Mouse (Mus musculus): ENCODE measurements around the gene Sik2.

Gene Sik2

GRCm38 (mm10) chr9:50918131-50918530 lies 90.7 kb downstream of the Sik2 start:
- DNase-seq (ENCODE audit: extremely low read depth, low read depth), result no peak

- no peak for DNase-seq (ENCODE audit: extremely low read depth, low read depth)
Observed at GRCm38 (mm10) chr9:50911861-50912515, 96.9 kb downstream of the Sik2 start.

GRCm38 (mm10) chr9:50905321-50905720 lies 103.6 kb downstream of the Sik2 start:
- DNase-seq (ENCODE audit: extremely low read depth, low read depth), result no peak

- no peak for DNase-seq (ENCODE audit: extremely low read depth, low read depth)
Observed at GRCm38 (mm10) chr9:50904196-50904847, 104.6 kb downstream of the Sik2 start.

- DNase-seq (ENCODE audit: extremely low read depth, low read depth), result no peak
Observed at GRCm38 (mm10) chr9:50900026-50900920, 108.6 kb downstream of the Sik2 start.

- no peak for DNase-seq (ENCODE audit: extremely low read depth, low read depth)
Observed at GRCm38 (mm10) chr9:50893665-50894064, 115.2 kb downstream of the Sik2 start.

- no peak for DNase-seq (ENCODE audit: extremely low read depth, low read depth)
Observed at GRCm38 (mm10) chr9:50890494-50891090, 118.3 kb downstream of the Sik2 start.

GRCm38 (mm10) chr9:50889964-50890363 lies 118.9 kb downstream of the Sik2 start:
- DNase-seq (ENCODE audit: extremely low read depth, low read depth), result no peak

- DNase-seq (ENCODE audit: extremely low read depth, low read depth), result no peak
Observed at GRCm38 (mm10) chr9:50889211-50889610, 119.7 kb downstream of the Sik2 start.

GRCm38 (mm10) chr9:50887351-50887750 lies 121.5 kb downstream of the Sik2 start:
- no peak for DNase-seq (ENCODE audit: extremely low read depth, low read depth)

- no peak for DNase-seq (ENCODE audit: extremely low read depth, low read depth)
Observed at GRCm38 (mm10) chr9:50886870-50887269, 122.0 kb downstream of the Sik2 start.

GRCm38 (mm10) chr9:50885600-50885987 lies 123.3 kb downstream of the Sik2 start:
- no peak for DNase-seq (ENCODE audit: extremely low read depth, low read depth)

- DNase-seq (ENCODE audit: extremely low read depth, low read depth), result no peak
Observed at GRCm38 (mm10) chr9:50884741-50885599, 123.9 kb downstream of the Sik2 start.

- DNase-seq (ENCODE audit: extremely low read depth, low read depth), result no peak
Observed at GRCm38 (mm10) chr9:50884093-50884492, 124.8 kb downstream of the Sik2 start.

GRCm38 (mm10) chr9:50882183-50882582 lies 126.7 kb downstream of the Sik2 start:
- no peak for DNase-seq (ENCODE audit: extremely low read depth, low read depth)

GRCm38 (mm10) chr9:50877431-50877830 lies 131.4 kb downstream of the Sik2 start:
- DNase-seq (ENCODE audit: extremely low read depth, low read depth), result no peak

GRCm38 (mm10) chr9:50876287-50876686 lies 132.6 kb downstream of the Sik2 start:
- no peak for DNase-seq (ENCODE audit: extremely low read depth, low read depth)

GRCm38 (mm10) chr9:50875470-50875869 lies 133.4 kb downstream of the Sik2 start:
- DNase-seq (ENCODE audit: extremely low read depth, low read depth), result no peak

- no peak for DNase-seq (ENCODE audit: extremely low read depth, low read depth)
Observed at GRCm38 (mm10) chr9:50874031-50874430, 134.8 kb downstream of the Sik2 start.

GRCm38 (mm10) chr9:50873210-50873609 lies 135.7 kb downstream of the Sik2 start:
- no peak for DNase-seq (ENCODE audit: extremely low read depth, low read depth)

- DNase-seq (ENCODE audit: extremely low read depth, low read depth), result no peak
Observed at GRCm38 (mm10) chr9:50868182-50868581, 140.7 kb downstream of the Sik2 start.

Data from MEL-GATA-1-ER (cell line).